In genomic region chr1:164335846-164336245, GRCm38 (mm10) we compare ENCODE assay signal across 21 mouse cellular contexts. TPM values are rescaled to one million over a fixed set of nuclear protein-coding genes. Genes with fewer than 3 reads are reported as not detected.
DNase-seq lines count a peak whose midpoint lies in the region; TF ChIP-seq lines count a peak whose summit lies in the region.
"Had no signal": no experiment of that assay in that cellular context is flagged by ENCODE, and none has a peak within 500 bp of the region (broad histone marks: within the 10 kb centered on the region; RNA-seq: fewer than 3 reads in every experiment).

No protein-coding gene starts in this region.

- 0 out of 2 replicates have a peak overlapping the region, but pooled peaks have one; percentile 53 for H3K27ac ChIP-seq in left cerebral cortex, adult 2 months
- H3K27ac ChIP-seq in small intestine, adult 2 months (ENCODE audit: insufficient read depth, low read depth, low read length) = peak overlapping the region; percentile 53
- H3K27ac ChIP-seq in heart, adult 2 months = no peak overlapping the region
- H3K27ac ChIP-seq: forebrain, embryonic 12.5 days; hindbrain, embryonic 12.5 days; kidney, embryonic 15.5 days; limb, embryonic 13.5 days; liver, embryonic 15.5 days; midbrain, embryonic 13.5 days had no signal

- no peaks in the 10 kb centered on the region for H3K79me2 ChIP-seq in heart, adult 2 months (replicated peaks; ENCODE audit: control insufficient read depth, insufficient read depth, low read length)

- intact Hi-C loops in left cerebral cortex, adult 2 months (cut with DNase I) = loop anchor here (5.0 kb wide), 1 partner anchor 61 kb away; no protein-coding TSS in a partner anchor
- intact Hi-C loops in heart, adult 2 months (cut with DNase I) = no loop called here

- TF ChIP-seq EP300 in heart, adult 2 months (IDR thresholded peaks at IDR 0.05; ENCODE audit: insufficient read depth, low read depth, low read length) = no peak

- peaks cover 4% of the 10 kb centered on the region; the same call in 1 of the 2 replicates for H3K4me1 ChIP-seq in small intestine, adult 2 months (ENCODE audit: control insufficient read depth, insufficient read depth, insufficient read length, low read length)
- H3K4me1 ChIP-seq in heart, adult 2 months (ENCODE audit: control insufficient read depth, insufficient read depth, low read length) = no peaks in the 10 kb centered on the region
- H3K4me1 ChIP-seq: forebrain, embryonic 12.5 days; hindbrain, embryonic 12.5 days; kidney, embryonic 15.5 days; limb, embryonic 13.5 days; liver, embryonic 15.5 days; midbrain, embryonic 13.5 days had no signal

- no peak overlapping the region for H3K9ac ChIP-seq in heart, adult 2 months (ENCODE audit: low read depth, low read length)
- H3K9ac ChIP-seq: forebrain, embryonic 12.5 days; heart, embryonic 12.5 days; hindbrain, embryonic 12.5 days; kidney, embryonic 15.5 days; limb, embryonic 13.5 days; liver, embryonic 15.5 days; midbrain, embryonic 13.5 days had no signal

- no peak for TF ChIP-seq POLR2A in small intestine, adult 2 months (IDR thresholded peaks at IDR 0.05; ENCODE audit: low read depth, low read length)
- TF ChIP-seq POLR2A in heart, adult 2 months (IDR thresholded peaks at IDR 0.05; ENCODE audit: insufficient read depth, low read depth, low read length) = no peak

- H3K4me3 ChIP-seq in left cerebral cortex, adult 2 months = no peak overlapping the region
- H3K4me3 ChIP-seq in small intestine, adult 2 months (ENCODE audit: low read depth, low read length) = no peak overlapping the region
- H3K4me3 ChIP-seq in heart, adult 2 months = no peak overlapping the region
- H3K4me3 ChIP-seq: forebrain, embryonic 12.5 days; heart, embryonic 12.5 days; hindbrain, embryonic 12.5 days; kidney, embryonic 15.5 days; limb, embryonic 13.5 days; liver, embryonic 15.5 days; midbrain, embryonic 13.5 days; myocyte had no signal

- H3K27me3 ChIP-seq in small intestine, adult 2 months (ENCODE audit: control insufficient read depth, insufficient read depth, low read length) = no peaks in the 10 kb centered on the region
- H3K27me3 ChIP-seq in heart, adult 2 months (ENCODE audit: control insufficient read depth, insufficient read depth, low read length) = no peaks in the 10 kb centered on the region
- H3K27me3 ChIP-seq: forebrain, embryonic 12.5 days; heart, embryonic 12.5 days; hindbrain, embryonic 12.5 days; kidney, embryonic 15.5 days; limb, embryonic 13.5 days; liver, embryonic 15.5 days; midbrain, embryonic 13.5 days had no signal

- WGBS in small intestine, adult 2 months = 67% methylated on average over 4 of the region's 4 CpGs
- 80% methylated on average over 4 of the region's 4 CpGs for WGBS in heart, adult 2 months

- H3K36me3 ChIP-seq in small intestine, adult 2 months (ENCODE audit: control insufficient read depth, insufficient read depth, low read length) = peaks cover 1% of the 10 kb centered on the region; the same call in 1 of the 2 replicates
- H3K36me3 ChIP-seq in heart, adult 2 months (ENCODE audit: control insufficient read depth, insufficient read depth, low read length) = no peaks in the 10 kb centered on the region

- TF ChIP-seq CTCF in left cerebral cortex, adult 2 months (IDR thresholded peaks at IDR 0.05) = no peak
- TF ChIP-seq CTCF in small intestine, adult 2 months (IDR thresholded peaks at IDR 0.05; ENCODE audit: extremely low read depth, insufficient read length, insufficient replicate concordance, low read depth, low read length) = no peak
- TF ChIP-seq CTCF in heart, adult 2 months (IDR thresholded peaks at IDR 0.05) = no peak

- peak; percentile 63 for DNase-seq in right cerebral cortex, adult 18-20 months
- no peak for DNase-seq in right cerebral cortex, adult 2 months (ENCODE audit: low spot score in 2 of 2)
- DNase-seq in brain, adult 2 months (ENCODE audit: low read depth, low spot score) = peak; percentile 54
- DNase-seq in left cerebral cortex, adult 2 months (ENCODE audit: extremely low spot score in 1 of 2, low spot score in 2 of 2) = no peak
- DNase-seq in heart, adult 2 months = no peak
- DNase-seq in thymus, postnatal 14 days = no peak
- DNase-seq: adrenal gland, postnatal 36 days; cerebellum, adult 18-20 months; cerebellum, postnatal 36 days; heart, postnatal 14 days; layer of hippocampus, postnatal 36 days; thymus, postnatal 25 days had no signal

RNA-seq across cellular contexts. Expression of gene Blzf1, which starts 28.6 kb away (rescaled TPM):
- 10 to 100 TPM; 22.0 to 24.1 TPM for total RNA-seq in left cerebral cortex, adult 2 months (2021)
- polyA plus RNA-seq in small intestine, adult 2 months (2012; rRNA removed) = 0.86 and 1.1 TPM in 2 replicates
- total RNA-seq in heart, adult 2 months (2021) = 10 to 100 TPM; 23.1 to 23.6 TPM
- polyA plus RNA-seq in heart, adult 2 months (2012; rRNA removed) = 4.7 and 10.2 TPM in 2 replicates

RNA-seq across cellular contexts. Expression of gene Nme7, which starts 31.9 kb away (rescaled TPM):
- 10 to 100 TPM; 22.7 to 24.9 TPM for total RNA-seq in left cerebral cortex, adult 2 months (2021)
- 1.6 and 1.9 TPM in 2 replicates for polyA plus RNA-seq in small intestine, adult 2 months (2012; rRNA removed)
- total RNA-seq in heart, adult 2 months (2021) = 1 to 10 TPM; 3.6 to 3.7 TPM
- 2.1 and 3.0 TPM in 2 replicates for polyA plus RNA-seq in heart, adult 2 months (2012; rRNA removed)

Comparison
In these comparisons a context has a peak if more than half of its experiments do, and no peak if none do; other contexts are left out.
1. DNase-seq: peak in right cerebral cortex, adult 18-20 months (single experiment) and brain, adult 2 months (single experiment); none in right cerebral cortex, adult 2 months (0 of 2), left cerebral cortex, adult 2 months (0 of 2), heart, adult 2 months (0 of 2) and thymus, postnatal 14 days (single experiment).
2. RNA of gene Nme7, which starts 31.9 kb away (total RNA-seq): 22.7 to 24.9 TPM in left cerebral cortex, adult 2 months; 3.6 to 3.7 TPM in heart, adult 2 months; every median in the first group is over 4 times any median in the second.